ENCODE assay signal across 14 mouse cellular contexts in genomic region chr4:140326706-140327440, GRCm38 (mm10).
DNase-seq lines count a peak whose midpoint lies in the region; ATAC-seq lines count a peak whose summit lies in the region.
"Had no signal": no experiment of that assay in that cellular context is flagged by ENCODE, and none has a peak within 500 bp of the region (broad histone marks: within the 10 kb centered on the region; RNA-seq: fewer than 3 reads in every experiment).

No protein-coding gene starts in this region.

- 32% methylated on average over 10 of the region's 10 CpGs for WGBS in midbrain, embryonic 10.5 days
- WGBS in midbrain, embryonic 16.5 days = 30% methylated on average over 10 of the region's 10 CpGs
- 30% methylated on average over 10 of the region's 10 CpGs for WGBS in embryonic facial prominence, embryonic 11.5 days

- H3K9me3 ChIP-seq in midbrain, embryonic 10.5 days (replicated peaks) = peaks cover 11% of the 10 kb centered on the region
- H3K9me3 ChIP-seq in midbrain, embryonic 16.5 days (replicated peaks; ENCODE audit: control insufficient read depth, low read length, poor library complexity, severe bottlenecking) = no peaks in the 10 kb centered on the region; the same call in 1 of the 2 replicates
- no peaks in the 10 kb centered on the region for H3K9me3 ChIP-seq in embryonic facial prominence, embryonic 11.5 days (replicated peaks; ENCODE audit: control insufficient read depth, low read length)

- DNase-seq in adrenal gland, postnatal 10 days = peak; percentile 19
- no peak for DNase-seq in adrenal gland, adult (ENCODE audit: inconsistent age in 2 of 2, low spot score in 1 of 2)
- DNase-seq in midbrain, embryonic 10.5 days (ENCODE audit: low spot score) = peak; percentile 20
- peak; percentile 44 for DNase-seq in embryonic facial prominence, embryonic 11.5 days (ENCODE audit: low spot score)
- DNase-seq in testis, postnatal 10 days (ENCODE audit: low spot score) = peak; percentile 44
- DNase-seq in thymus, adult 18-20 months = no peak
- DNase-seq in layer of hippocampus, adult 11-12 months (ENCODE audit: low spot score) = no peak
- DNase-seq: cerebellum, adult 8-10 months; kidney, postnatal 14 days; lung, postnatal 14 days; spleen, adult 18-20 months had no signal

- no peak overlapping the region for H3K4me3 ChIP-seq in midbrain, embryonic 10.5 days
- H3K4me3 ChIP-seq in midbrain, embryonic 16.5 days (ENCODE audit: low read depth, low read length) = no peak overlapping the region
- H3K4me3 ChIP-seq in embryonic facial prominence, embryonic 11.5 days (ENCODE audit: low read depth, low read length) = no peak overlapping the region
- H3K4me3 ChIP-seq: hindbrain, embryonic 12.5 days had no signal

- no peak overlapping the region for H3K27ac ChIP-seq in midbrain, embryonic 10.5 days (replicated peaks)
- H3K27ac ChIP-seq in midbrain, embryonic 16.5 days (ENCODE audit: low read length) = no peak overlapping the region
- no peak overlapping the region for H3K27ac ChIP-seq in embryonic facial prominence, embryonic 11.5 days (replicated peaks; ENCODE audit: low read depth, low read length)
- H3K27ac ChIP-seq: hindbrain, embryonic 12.5 days had no signal

- H3K27me3 ChIP-seq in midbrain, embryonic 10.5 days (ENCODE audit: low read depth, poor library complexity, severe bottlenecking) = no peaks in the 10 kb centered on the region
- no peaks in the 10 kb centered on the region for H3K27me3 ChIP-seq in midbrain, embryonic 16.5 days (ENCODE audit: control insufficient read depth, insufficient read depth, low read depth, low read length)
- H3K27me3 ChIP-seq in embryonic facial prominence, embryonic 11.5 days (ENCODE audit: control insufficient read depth, insufficient read depth, low read length) = no peaks in the 10 kb centered on the region
- H3K27me3 ChIP-seq: hindbrain, embryonic 12.5 days had no signal

- no peak overlapping the region for H3K4me2 ChIP-seq in midbrain, embryonic 16.5 days (ENCODE audit: low read length)
- no peak overlapping the region for H3K4me2 ChIP-seq in embryonic facial prominence, embryonic 11.5 days (ENCODE audit: low read depth, low read length)
- H3K4me2 ChIP-seq: hindbrain, embryonic 12.5 days had no signal

- ATAC-seq in midbrain, embryonic 16.5 days = no peak
- ATAC-seq in embryonic facial prominence, embryonic 11.5 days (replicated peaks; ENCODE audit: insufficient number of reproducible peaks, low FRiP score, low TSS enrichment, low read depth) = no peak; the same call in 1 of the 2 replicates
- ATAC-seq: Patski had no signal

- H3K36me3 ChIP-seq in midbrain, embryonic 10.5 days = no peaks in the 10 kb centered on the region
- H3K36me3 ChIP-seq in midbrain, embryonic 16.5 days (ENCODE audit: control insufficient read depth, insufficient read depth, low read length) = no peaks in the 10 kb centered on the region
- H3K36me3 ChIP-seq in embryonic facial prominence, embryonic 11.5 days (replicated peaks; ENCODE audit: control insufficient read depth, insufficient read depth, low read depth, low read length) = no peaks in the 10 kb centered on the region
- H3K36me3 ChIP-seq: hindbrain, embryonic 12.5 days had no signal

- H3K4me1 ChIP-seq in midbrain, embryonic 10.5 days = peaks cover 3% of the 10 kb centered on the region; the same call in 1 of the 2 replicates
- no peaks in the 10 kb centered on the region for H3K4me1 ChIP-seq in midbrain, embryonic 16.5 days (ENCODE audit: control insufficient read depth, insufficient read depth, low read length)
- no peaks in the 10 kb centered on the region for H3K4me1 ChIP-seq in embryonic facial prominence, embryonic 11.5 days (ENCODE audit: control insufficient read depth, insufficient read depth, low read length)
- H3K4me1 ChIP-seq: hindbrain, embryonic 12.5 days had no signal

- H3K9ac ChIP-seq in midbrain, embryonic 16.5 days (ENCODE audit: low read depth, low read length) = no peak overlapping the region
- no peak overlapping the region for H3K9ac ChIP-seq in embryonic facial prominence, embryonic 11.5 days (replicated peaks; ENCODE audit: low read length)
- H3K9ac ChIP-seq: hindbrain, embryonic 12.5 days had no signal

Comparison
In these comparisons a context has a peak if more than half of its experiments do, and no peak if none do; other contexts are left out.
1. DNase-seq: peak in adrenal gland, postnatal 10 days (single experiment), midbrain, embryonic 10.5 days (single experiment), embryonic facial prominence, embryonic 11.5 days (single experiment) and testis, postnatal 10 days (single experiment); none in adrenal gland, adult (0 of 2), thymus, adult 18-20 months (0 of 2) and layer of hippocampus, adult 11-12 months (single experiment).